Mouse (Mus musculus) CH12.LX (cell line): ENCODE results near the gene Gm28870. TPM values are rescaled to one million over a fixed set of nuclear protein-coding genes. Genes with fewer than 3 reads are reported as not detected.
"Not testable (repeated sequence)": the region's sequence is repeated elsewhere in the genome, so short reads cannot be mapped to it uniquely, and the experiment has no call there.

ENCODE experiments used
- DNase-seq: peaks from one replicate; pipeline ENCODE4 v3.0.0-alpha.2; 2013; ENCODE audit errors: extremely low read depth
- H3K27ac ChIP-seq: 2 replicates; pipeline ENCODE4 v1.5.1; 2012; ENCODE audit warnings: low read depth, mild to moderate bottlenecking, control low read depth, moderate library complexity; ENCODE audit not compliant: insufficient read depth
- H3K27me3 ChIP-seq: replicated peaks from 2 replicates; pipeline ENCODE3; 2012; ENCODE audit warnings: inconsistent platforms
- H3K36me3 ChIP-seq, 2 experiments: replicated peaks in 1 of 2; 2 replicates each; pipeline versions ENCODE3 to v1.6.1; 2012; ENCODE audit warnings: inconsistent platforms in 1 of 2, low read length in 1 of 2, mild to moderate bottlenecking in 1 of 2, mixed read lengths in 1 of 2, moderate library complexity in 1 of 2; ENCODE audit not compliant: control insufficient read depth in 1 of 2, insufficient read depth in 1 of 2
- H3K4me1 ChIP-seq, 2 experiments: 2 replicates each; pipeline ENCODE4 v1.6.1; 2012; ENCODE audit warnings: inconsistent platforms in 1 of 2, moderate library complexity in 1 of 2; ENCODE audit not compliant: insufficient read depth in 2 of 2, control insufficient read depth in 1 of 2
- H3K4me2 ChIP-seq: 2 replicates; pipeline ENCODE4 v1.6.1; 2012; ENCODE audit warnings: low read depth, mild to moderate bottlenecking, control low read depth; ENCODE audit not compliant: poor library complexity, insufficient read depth, severe bottlenecking
- H3K4me3 ChIP-seq, 3 experiments: fragments of 150-350 bp in 1 of 3; sonication (generic) in 1 of 3; replicated peaks in 1 of 3; 2 replicates each; pipeline versions ENCODE3 to v1.5.1; 2011 to 2012; ENCODE audit warnings: low read depth in 2 of 3, low read length in 2 of 3, mild to moderate bottlenecking in 2 of 3, moderate library complexity in 2 of 3, control low read depth in 1 of 3, improper control_type of control experiment in 1 of 3, inconsistent platforms in 1 of 3, mixed read lengths in 1 of 3; ENCODE audit not compliant: poor library complexity in 1 of 3
- H3K79me2 ChIP-seq: replicated peaks from 2 replicates; pipeline ENCODE4 v1.6.1; 2012; ENCODE audit warnings: mild to moderate bottlenecking, moderate library complexity; ENCODE audit not compliant: control insufficient read depth, poor library complexity, insufficient read depth, severe bottlenecking; ENCODE audit errors: extremely low read depth
- H3K9ac ChIP-seq: 2 replicates; pipeline ENCODE4 v1.6.1; 2012; ENCODE audit warnings: low read depth, mild to moderate bottlenecking, control low read depth, moderate library complexity; ENCODE audit not compliant: insufficient read depth
- H3K9me3 ChIP-seq: replicated peaks from 2 replicates; pipeline ENCODE3; 2012; ENCODE audit warnings: low read length, inconsistent platforms, mixed read lengths
- dilution Hi-C: fragments of 300-500 bp; cut with MboI; formaldehyde crosslinking; loops from 2 replicates; pipeline ENCODE4 v1.14.3; 2020; ENCODE audit warnings: low sequenced_read_pairs; ENCODE audit not compliant: extremely low pct_unique_long_range_greater_than_20kb, extremely low pct_ligation_motif_present
- in situ Hi-C: fragments of 300-500 bp; cut with MboI; formaldehyde crosslinking; loops from 3 replicates; pipeline ENCODE4 v1.14.3; 2019; ENCODE audit warnings: low sequenced_read_pairs, low pct_ligation_motif_present, low pct_unique_long_range_greater_than_20kb, mixed read lengths
- polyA plus RNA-seq: library from polyadenylated mRNA; unstranded; fragments of >175 nt; gene quantifications from 2 replicates; pipeline ENCODE4 v1.2.1, GENCODE M21; 2012; ENCODE audit warnings: low read depth; ENCODE audit not compliant: insufficient read length
- total RNA-seq, 2 experiments: library from RNA; depleted of rRNA; stranded (reverse); fragments of 300-350 nt in 1 of 2; fragments of >200 nt in 1 of 2; gene quantifications; 2 replicates each; pipeline ENCODE4 v1.2.3; 2012 to 2014

Gm28870 gene
- total RNA-seq (2012; rRNA removed) (not detected in 2 replicates), total RNA-seq (2014; rRNA removed) (not detected in 2 replicates), polyA plus RNA-seq (not detected in 2 replicates)

DNA sequence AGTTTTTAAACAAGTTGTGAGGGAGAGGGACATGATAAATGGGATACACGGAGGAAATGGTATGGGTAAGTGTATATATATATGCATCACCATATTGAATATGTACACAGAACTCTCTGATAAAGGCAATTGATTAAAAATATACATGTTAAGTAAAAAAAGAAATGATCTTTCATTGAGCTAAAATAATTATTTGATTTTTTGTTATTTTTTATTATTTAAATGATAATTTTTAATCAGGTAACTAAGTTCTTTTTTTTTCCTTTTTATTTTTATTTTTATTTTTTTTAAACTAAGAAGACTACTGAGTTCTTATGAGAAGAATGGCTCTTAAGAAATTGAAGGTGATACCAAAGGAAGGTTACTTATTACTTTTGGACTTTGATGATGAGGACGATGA, at the start of gene Gm28870:
TSS of gene Gm28870 (plus strand) at position 301 of the 400 bp plus-strand sequence.
- H3K36me3 ChIP-seq, H3K27me3 ChIP-seq, H3K4me3 ChIP-seq, H3K9me3 ChIP-seq, in situ Hi-C loops, H3K4me1 ChIP-seq, H3K27ac ChIP-seq, DNase-seq, H3K4me2 ChIP-seq, H3K79me2 ChIP-seq, H3K9ac ChIP-seq, dilution Hi-C loops: not testable (repeated sequence)
